Mouse (Mus musculus) small intestine, adult 2 months (tissue): Measurements from ENCODE around the gene Sbf1.

Experiments
- CTCF ChIP-seq: fragments of 200-500 bp; IDR thresholded peaks from 2 replicates; pipeline ENCODE4 v1.5.1; 2012; ENCODE audit warnings: low read depth, mild to moderate bottlenecking, control low read depth, inconsistent platforms, low read length, moderate library complexity, mixed read lengths; ENCODE audit not compliant: insufficient replicate concordance, insufficient read length; ENCODE audit errors: extremely low read depth
- POLR2A ChIP-seq: fragments of 200-500 bp; IDR thresholded peaks from 2 replicates; pipeline ENCODE4 v1.6.1; 2012; ENCODE audit warnings: low read depth, mild to moderate bottlenecking, control low read depth, inconsistent platforms, low read length, moderate library complexity

GRCm38 (mm10) chr15:89282546-89282945 lies 32.6 kb downstream of the Sbf1 start:
- TF ChIP-seq CTCF (no peak), POLR2A (no peak)
